Mouse (Mus musculus) kidney, adult 2 months (tissue): Measurements from ENCODE around the gene Gpr18.

Experiments
- CTCF ChIP-seq: fragments of 200-500 bp; conservative IDR thresholded peaks from 2 replicates; pipeline ENCODE4 v1.5.1; 2011; ENCODE audit warnings: low read depth, mild to moderate bottlenecking, control low read depth, low read length, moderate library complexity, mixed read lengths; ENCODE audit not compliant: insufficient read depth, insufficient read length
- POLR2A ChIP-seq: fragments of 200-500 bp; IDR thresholded peaks from one replicate; pipeline ENCODE4 v1.6.1; 2011; ENCODE audit warnings: low read depth, low read length, control low read depth

DNA sequence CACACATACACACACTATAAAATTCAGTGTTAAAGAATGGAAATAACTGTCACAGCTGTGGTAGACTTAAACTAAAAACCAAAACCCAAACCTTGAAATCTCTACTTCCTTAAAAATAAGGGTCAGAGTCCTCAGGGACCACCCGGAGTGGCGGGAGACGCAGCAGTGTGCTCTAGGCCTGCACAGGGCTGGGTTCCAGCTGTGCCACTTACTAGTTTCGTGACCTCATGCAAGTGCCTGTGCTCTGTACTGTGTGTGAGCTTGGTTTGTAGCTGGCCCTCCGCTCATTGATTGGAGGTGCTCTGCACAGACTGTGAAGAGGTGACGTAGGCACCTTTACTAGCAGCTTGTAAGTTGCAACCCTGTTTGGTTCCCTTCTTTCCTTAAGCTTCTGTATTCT, 5.7 kb downstream of the Gpr18 start:
- TF ChIP-seq CTCF (no peak), POLR2A (no peak)
